Mouse (Mus musculus) ovary, adult 2 months (tissue): ENCODE results near the gene Gm21739. TPM values are rescaled to one million over a fixed set of nuclear protein-coding genes. Genes with fewer than 3 reads are reported as not detected.

ENCODE experiments used
- polyA plus RNA-seq: library from polyadenylated mRNA; depleted of rRNA; stranded (reverse); fragments of >200 nt; gene quantifications from 2 replicates; pipeline ENCODE4 v1.2.3, GENCODE M21; 2012; rRNA removed

The Gm21739 gene
- polyA plus RNA-seq: not detected in 2 replicates

GRCm38 (mm10) chrY:44264344-44264743 lies at the start of gene Gm21739:
Gene Gm21739 (minus strand): TSS chrY:44264444.

